Mouse (Mus musculus): ENCODE results near the gene Ptch2. TPM values are rescaled to one million over a fixed set of nuclear protein-coding genes. Genes with fewer than 3 reads are reported as not detected.
A peak's percentile ranks its signal among the peaks of the same experiment; 100 is the strongest.

Gene Ptch2
- polyA plus RNA-seq, 1 experiment from 2014 or later = 6.1 TPM

- 0 out of 2 replicates have a peak, but pooled peaks cover 2% of the 10 kb centered on the region for H3K36me3 ChIP-seq (ENCODE audit: control insufficient read depth, insufficient read depth, low read length)
- no peak for DNase-seq (ENCODE audit: low spot score)
- no peaks in the 10 kb centered on the region for H3K9me3 ChIP-seq (ENCODE audit: control insufficient read depth, low read length)
- WGBS = 84% methylated on average over 9 of the region's 9 CpGs
- peak within 1 kb of the TSS; percentile 23; the same call in 1 of the 2 replicates for H3K9ac ChIP-seq (ENCODE audit: low read length)
- peaks cover 3% of the 10 kb centered on the region; the same call in 1 of the 2 replicates for H3K27me3 ChIP-seq (ENCODE audit: control insufficient read depth, insufficient read depth, low read length)
- H3K27ac ChIP-seq (replicated peaks; ENCODE audit: low read depth, low read length) = peak within 1 kb of the TSS; percentile 23; the same call in 1 of the 2 replicates
- no peak within 1 kb of the TSS for H3K4me2 ChIP-seq (ENCODE audit: low read depth, severe bottlenecking)
- ATAC-seq (ENCODE audit: insufficient number of reproducible peaks, low FRiP score, low TSS enrichment, low read depth) = no peak
- no peak within 1 kb of the TSS for H3K4me3 ChIP-seq (ENCODE audit: low read depth, low read length)
- H3K4me1 ChIP-seq (ENCODE audit: control insufficient read depth, insufficient read depth, low read length) = peaks cover 8% of the 10 kb centered on the region
These were observed 30.9 kb downstream of the Ptch2 start, which contains the start of gene Tctex1d4 for GRCm38 (mm10) chr4:117126675-117127290. Gene Tctex1d4 (plus strand): TSS chr4:117126794.

- Histone ChIP-seq H3K4me1 (ENCODE audit: control insufficient read depth, insufficient read depth, low read length) (peaks cover 9% of the 10 kb centered on the region), H3K27me3 (ENCODE audit: control insufficient read depth, insufficient read depth, low read length) (peaks cover 17% of the 10 kb centered on the region)
These were observed 32.3 kb downstream of the Ptch2 start for GRCm38 (mm10) chr4:117127991-117128686.

GRCm38 (mm10) chr4:117130790-117131189 is 34.9 kb downstream of the Ptch2 start:
- ATAC-seq (ENCODE audit: insufficient number of reproducible peaks, low FRiP score, low TSS enrichment, low read depth) = no peak
- no peaks in the 10 kb centered on the region for H3K9me3 ChIP-seq (ENCODE audit: control insufficient read depth, low read length)
- H3K27me3 ChIP-seq (ENCODE audit: control insufficient read depth, insufficient read depth, low read length) = peaks cover 22% of the 10 kb centered on the region
- H3K4me2 ChIP-seq (ENCODE audit: low read depth, severe bottlenecking) = no peak overlapping the region
- no peak overlapping the region for H3K4me3 ChIP-seq (ENCODE audit: low read depth, low read length)
- 67% methylated on average over 6 of the region's 6 CpGs for WGBS
- DNase-seq (ENCODE audit: low spot score) = no peak
- H3K27ac ChIP-seq (replicated peaks; ENCODE audit: low read depth, low read length) = no peak overlapping the region
- H3K36me3 ChIP-seq (ENCODE audit: control insufficient read depth, insufficient read depth, low read length) = 0 out of 2 replicates have a peak, but pooled peaks cover 2% of the 10 kb centered on the region
- H3K9ac ChIP-seq (ENCODE audit: low read length) = no peak overlapping the region
- H3K4me1 ChIP-seq (ENCODE audit: control insufficient read depth, insufficient read depth, low read length) = 0 out of 2 replicates have a peak, but pooled peaks cover 4% of the 10 kb centered on the region

More at GRCm38 (mm10) chr4:117127991-117128686, 32.3 kb downstream of the Ptch2 start:
- Histone ChIP-seq H3K36me3 (ENCODE audit: control insufficient read depth, insufficient read depth, low read length) (0 out of 2 replicates have a peak, but pooled peaks cover 2% of the 10 kb centered on the region), H3K9ac (ENCODE audit: low read length) (no peak overlapping the region), H3K27ac (replicated peaks; ENCODE audit: low read depth, low read length) (no peak overlapping the region), H3K4me3 (ENCODE audit: low read depth, low read length) (no peak overlapping the region), H3K4me2 (ENCODE audit: low read depth, severe bottlenecking) (no peak overlapping the region), H3K9me3 (ENCODE audit: control insufficient read depth, low read length) (no peaks in the 10 kb centered on the region)
- WGBS = 91% methylated on average over 33 of the region's 33 CpGs
- no peak for ATAC-seq (ENCODE audit: insufficient number of reproducible peaks, low FRiP score, low TSS enrichment, low read depth)
- DNase-seq (ENCODE audit: low spot score) = no peak

GRCm38 (mm10) chr4:117131198-117131597 is 35.3 kb downstream of the Ptch2 start:
- 83% methylated on average over 6 of the region's 6 CpGs for WGBS
- Histone ChIP-seq H3K4me3 (ENCODE audit: low read depth, low read length) (no peak overlapping the region), H3K9ac (ENCODE audit: low read length) (no peak overlapping the region), H3K36me3 (ENCODE audit: control insufficient read depth, insufficient read depth, low read length) (0 out of 2 replicates have a peak, but pooled peaks cover 2% of the 10 kb centered on the region), H3K9me3 (ENCODE audit: control insufficient read depth, low read length) (no peaks in the 10 kb centered on the region), H3K27me3 (ENCODE audit: control insufficient read depth, insufficient read depth, low read length) (peaks cover 22% of the 10 kb centered on the region), H3K4me2 (ENCODE audit: low read depth, severe bottlenecking) (no peak overlapping the region), H3K27ac (replicated peaks; ENCODE audit: low read depth, low read length) (no peak overlapping the region), H3K4me1 (ENCODE audit: control insufficient read depth, insufficient read depth, low read length) (0 out of 2 replicates have a peak, but pooled peaks cover 4% of the 10 kb centered on the region)
- ATAC-seq (ENCODE audit: insufficient number of reproducible peaks, low FRiP score, low TSS enrichment, low read depth) (no peak), DNase-seq (ENCODE audit: low spot score) (no peak)

GRCm38 (mm10) chr4:117131890-117132793 is 36.3 kb downstream of the Ptch2 start:
- H3K4me2 ChIP-seq (ENCODE audit: low read depth, severe bottlenecking) = peak overlapping the region; percentile 98
- no peak overlapping the region for H3K27ac ChIP-seq (replicated peaks; ENCODE audit: low read depth, low read length)
- DNase-seq (ENCODE audit: low spot score) (no peak), ATAC-seq (ENCODE audit: insufficient number of reproducible peaks, low FRiP score, low TSS enrichment, low read depth) (no peak)
- 0 out of 2 replicates have a peak, but pooled peaks cover 2% of the 10 kb centered on the region for H3K36me3 ChIP-seq (ENCODE audit: control insufficient read depth, insufficient read depth, low read length)
- WGBS = 24% methylated on average over 7 of the region's 7 CpGs
- no peaks in the 10 kb centered on the region for H3K9me3 ChIP-seq (ENCODE audit: control insufficient read depth, low read length)
- peaks cover 22% of the 10 kb centered on the region for H3K27me3 ChIP-seq (ENCODE audit: control insufficient read depth, insufficient read depth, low read length)
- no peak overlapping the region; the same call in 1 of the 2 replicates for H3K9ac ChIP-seq (ENCODE audit: low read length)
- no peak overlapping the region; the same call in 1 of the 2 replicates for H3K4me3 ChIP-seq (ENCODE audit: low read depth, low read length)
- 0 out of 2 replicates have a peak, but pooled peaks cover 4% of the 10 kb centered on the region for H3K4me1 ChIP-seq (ENCODE audit: control insufficient read depth, insufficient read depth, low read length)

GRCm38 (mm10) chr4:117132794-117133143 is 36.9 kb downstream of the Ptch2 start:
- Histone ChIP-seq H3K4me2 (ENCODE audit: low read depth, severe bottlenecking) (peak overlapping the region; percentile 98), H3K9ac (ENCODE audit: low read length) (no peak overlapping the region), H3K27ac (replicated peaks; ENCODE audit: low read depth, low read length) (no peak overlapping the region), H3K36me3 (ENCODE audit: control insufficient read depth, insufficient read depth, low read length) (0 out of 2 replicates have a peak, but pooled peaks cover 2% of the 10 kb centered on the region), H3K27me3 (ENCODE audit: control insufficient read depth, insufficient read depth, low read length) (peaks cover 22% of the 10 kb centered on the region), H3K9me3 (ENCODE audit: control insufficient read depth, low read length) (no peaks in the 10 kb centered on the region), H3K4me1 (ENCODE audit: control insufficient read depth, insufficient read depth, low read length) (0 out of 2 replicates have a peak, but pooled peaks cover 4% of the 10 kb centered on the region), H3K4me3 (ENCODE audit: low read depth, low read length) (peak overlapping the region; percentile 78; the same call in 1 of the 2 replicates)
- DNase-seq (ENCODE audit: low spot score) (no peak), ATAC-seq (ENCODE audit: insufficient number of reproducible peaks, low FRiP score, low TSS enrichment, low read depth) (no peak)
- 11% methylated on average over 11 of the region's 11 CpGs for WGBS

GRCm38 (mm10) chr4:117133366-117133796 is 37.5 kb downstream of the Ptch2 start:
- 0 out of 2 replicates have a peak, but pooled peaks cover 2% of the 10 kb centered on the region for H3K36me3 ChIP-seq (ENCODE audit: control insufficient read depth, insufficient read depth, low read length)
- peaks cover 22% of the 10 kb centered on the region for H3K27me3 ChIP-seq (ENCODE audit: control insufficient read depth, insufficient read depth, low read length)
- ATAC-seq (ENCODE audit: insufficient number of reproducible peaks, low FRiP score, low TSS enrichment, low read depth) (peak; percentile 14; the same call in 1 of the 2 replicates), DNase-seq (ENCODE audit: low spot score) (peak; percentile 63)
- no peaks in the 10 kb centered on the region for H3K9me3 ChIP-seq (ENCODE audit: control insufficient read depth, low read length)
- no peak overlapping the region for H3K27ac ChIP-seq (replicated peaks; ENCODE audit: low read depth, low read length)
- WGBS = under 1% methylated on average over 42 of the region's 42 CpGs
- 0 out of 2 replicates have a peak, but pooled peaks cover 4% of the 10 kb centered on the region for H3K4me1 ChIP-seq (ENCODE audit: control insufficient read depth, insufficient read depth, low read length)
- H3K4me2 ChIP-seq (ENCODE audit: low read depth, severe bottlenecking) = peak overlapping the region; percentile 98
- peak overlapping the region; percentile 78 for H3K4me3 ChIP-seq (ENCODE audit: low read depth, low read length)
- H3K9ac ChIP-seq (ENCODE audit: low read length) = peak overlapping the region; percentile 69

All from limb, embryonic 11.5 days (tissue).